Mouse (Mus musculus) brain, adult 2 months (tissue): ENCODE measurements around the gene Myo1b.

Experiments
- DNase-seq: peaks from one replicate; pipeline ENCODE4 v3.0.0; 2011; ENCODE audit warnings: low read depth, low spot score

Myo1b gene

GRCm38 (mm10) chr1:51915576-51916156, at the start of gene Myo1b:
TSS of gene Myo1b (minus strand) at chr1:51916071.
- no peak for DNase-seq

DNA sequence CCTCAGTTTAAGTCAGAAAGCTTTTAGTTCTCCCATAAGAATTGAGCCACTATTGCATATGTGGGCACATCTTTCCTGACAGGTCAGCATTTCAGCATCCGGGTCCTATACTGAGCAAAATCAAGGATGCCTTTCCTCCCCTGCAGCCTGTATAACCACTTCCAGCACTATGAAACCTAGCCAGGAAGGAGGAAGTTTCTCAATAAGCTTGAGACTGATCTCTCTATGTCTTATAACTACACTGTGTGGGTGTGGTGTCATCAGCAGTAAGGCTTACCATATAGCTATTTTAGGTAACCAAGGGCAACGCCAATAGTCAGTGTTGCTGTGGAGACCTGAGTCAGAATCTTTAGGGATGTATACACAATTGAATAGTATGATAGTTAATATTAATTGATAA, 48.8 kb upstream of the Myo1b start:
- DNase-seq: no peak

DNA sequence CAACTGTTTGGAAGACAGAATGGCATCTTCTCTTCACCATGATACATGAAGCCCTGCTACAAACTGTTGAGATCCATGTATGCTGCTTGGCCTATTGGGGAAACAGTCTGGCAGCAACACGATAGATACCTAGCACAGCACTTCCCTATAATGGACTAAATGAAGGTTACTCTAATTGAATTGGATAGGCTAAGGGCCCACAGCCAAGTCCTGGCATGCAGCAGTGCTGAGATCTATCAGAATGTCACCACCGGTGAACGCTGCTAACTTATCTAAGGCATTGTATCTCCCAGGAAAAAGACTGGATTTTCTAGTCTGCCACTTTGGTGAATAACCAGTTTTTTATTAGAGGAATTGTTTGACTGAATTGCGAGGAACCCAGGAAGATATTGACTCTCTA, 31.2 kb upstream of the Myo1b start:
- DNase-seq: no peak

DNA sequence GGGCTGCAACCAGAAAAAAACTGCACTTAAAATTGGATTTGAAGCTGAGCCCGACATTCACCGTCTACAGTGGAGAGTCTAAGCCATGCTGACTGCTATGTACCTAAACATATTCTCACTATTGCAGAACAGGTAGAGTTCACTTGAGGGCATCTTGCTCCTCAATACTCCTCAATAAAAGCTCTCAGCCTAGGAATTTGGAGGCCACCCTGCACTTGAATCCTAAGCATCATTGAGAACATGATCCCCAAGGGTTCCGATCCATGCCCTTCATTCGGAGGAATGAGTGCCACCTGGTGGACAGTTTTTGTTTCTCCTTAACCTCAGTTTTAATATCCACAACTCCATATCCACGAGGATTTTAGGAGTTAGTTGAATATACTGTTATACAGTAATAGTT, 28.9 kb upstream of the Myo1b start:
- peak; percentile 81 for DNase-seq

DNA sequence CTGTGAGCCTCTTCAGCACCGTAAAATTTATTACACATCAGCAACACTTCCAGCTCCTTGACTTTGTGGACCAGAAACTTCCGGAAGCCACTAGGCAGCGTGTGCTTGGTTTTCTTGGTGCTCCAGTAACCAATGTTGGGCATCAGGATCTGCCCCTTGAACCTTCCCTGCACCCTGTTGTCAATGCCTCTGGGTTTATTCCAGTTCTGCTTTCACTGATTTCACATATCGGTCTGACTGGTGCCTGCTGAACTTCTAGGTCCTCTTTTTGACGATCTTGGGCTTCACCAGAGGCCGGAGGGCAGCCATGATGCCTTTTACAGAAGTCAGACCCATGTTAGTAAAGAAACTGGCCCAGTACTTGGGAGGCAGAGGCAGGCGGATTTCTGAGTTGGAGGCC, 22.5 kb upstream of the Myo1b start:
- no peak for DNase-seq

DNA sequence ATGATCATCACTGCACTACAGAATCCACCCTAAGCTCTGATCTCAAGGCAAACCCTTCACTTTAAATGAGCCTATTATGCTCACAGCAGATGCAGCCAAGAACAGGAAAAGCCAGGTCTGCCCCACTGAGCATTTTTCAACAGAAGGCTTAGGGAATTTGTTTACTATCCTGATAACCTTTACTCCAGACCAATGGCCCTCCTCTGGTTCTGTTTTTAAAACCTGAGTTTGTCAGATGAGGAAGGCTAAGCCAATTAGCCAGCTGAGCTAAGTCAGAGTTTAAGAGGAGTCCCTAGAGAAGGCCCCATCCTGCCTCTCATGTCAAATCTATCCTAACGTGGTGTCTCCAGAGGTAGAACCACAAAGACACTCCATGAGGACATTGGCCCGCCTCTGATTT, 19.1 kb upstream of the Myo1b start:
- DNase-seq: no peak

DNA sequence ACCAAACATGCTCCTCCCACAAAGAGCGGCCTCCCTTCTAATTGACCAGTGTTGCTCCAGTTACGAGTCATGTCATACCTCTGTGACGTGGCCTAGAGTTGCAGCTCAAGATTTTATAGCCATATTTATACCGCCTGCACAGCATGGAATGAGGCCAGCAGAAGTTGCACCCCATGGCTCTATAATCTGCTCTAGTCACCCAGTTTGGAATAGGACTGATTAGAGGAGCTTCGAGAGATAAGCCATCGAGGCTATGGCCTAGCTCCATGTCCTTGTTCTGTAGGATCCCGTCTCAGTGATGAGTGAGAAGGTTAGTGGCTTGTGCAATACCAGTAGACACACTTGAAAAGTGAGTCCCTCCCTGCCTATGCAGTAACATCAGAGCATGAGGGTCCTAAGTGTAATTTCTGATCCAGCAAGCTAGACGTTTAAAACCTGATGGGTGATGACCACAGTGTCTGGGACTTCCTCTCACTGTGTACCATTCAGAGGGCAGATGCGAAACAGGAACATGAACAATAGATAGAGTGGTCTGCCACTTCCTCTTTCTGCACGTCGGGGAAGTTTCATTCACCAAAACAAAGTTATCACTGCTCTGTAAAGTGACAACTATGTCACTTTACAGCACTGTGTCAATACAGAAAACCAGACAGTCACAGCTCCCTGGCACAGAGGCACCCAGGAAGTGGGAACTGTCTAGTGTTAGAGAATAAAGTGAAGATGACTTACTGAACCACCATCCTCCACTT, 18.5 kb upstream of the Myo1b start:
- DNase-seq: peak; percentile 26

DNA sequence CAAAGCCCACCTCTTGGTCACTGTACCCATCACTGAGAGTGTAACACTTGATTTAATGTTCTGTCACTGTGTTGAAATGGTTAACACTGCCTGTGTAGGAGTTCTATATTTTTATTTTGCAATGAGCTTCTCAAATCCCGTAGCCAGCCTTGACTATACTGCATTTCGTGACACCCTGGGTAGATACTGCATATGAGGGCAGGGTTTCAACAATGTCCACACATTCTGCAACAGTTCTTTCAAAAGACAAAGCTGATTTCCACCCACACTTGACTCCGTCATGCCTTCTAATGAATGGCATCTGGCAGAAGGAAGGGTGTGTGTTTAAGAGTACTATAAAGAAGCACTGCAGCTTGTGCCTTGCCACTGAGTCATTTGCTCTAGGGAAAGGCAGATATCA, 17.0 kb upstream of the Myo1b start:
- DNase-seq: peak; percentile 18

DNA sequence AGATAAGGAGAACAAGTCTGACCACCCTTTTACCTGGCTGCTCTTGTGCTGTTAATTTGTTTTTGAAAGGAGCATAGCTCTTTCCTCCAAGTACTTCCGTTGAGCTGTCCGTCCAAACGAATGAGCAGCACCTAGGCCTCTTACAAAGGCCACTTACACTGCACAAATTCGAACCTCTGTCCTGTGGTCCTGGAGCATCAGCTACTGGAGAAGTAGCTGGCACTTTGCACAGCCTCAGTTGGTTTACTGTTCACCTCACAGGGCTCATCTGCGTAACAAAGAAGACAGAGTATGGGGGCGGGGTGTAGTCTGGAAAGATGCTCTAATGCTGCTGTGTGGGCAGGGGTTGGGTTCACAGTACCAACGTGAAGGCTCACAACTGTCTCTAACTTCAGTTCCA, 15.7 kb upstream of the Myo1b start:
- DNase-seq: no peak

DNA sequence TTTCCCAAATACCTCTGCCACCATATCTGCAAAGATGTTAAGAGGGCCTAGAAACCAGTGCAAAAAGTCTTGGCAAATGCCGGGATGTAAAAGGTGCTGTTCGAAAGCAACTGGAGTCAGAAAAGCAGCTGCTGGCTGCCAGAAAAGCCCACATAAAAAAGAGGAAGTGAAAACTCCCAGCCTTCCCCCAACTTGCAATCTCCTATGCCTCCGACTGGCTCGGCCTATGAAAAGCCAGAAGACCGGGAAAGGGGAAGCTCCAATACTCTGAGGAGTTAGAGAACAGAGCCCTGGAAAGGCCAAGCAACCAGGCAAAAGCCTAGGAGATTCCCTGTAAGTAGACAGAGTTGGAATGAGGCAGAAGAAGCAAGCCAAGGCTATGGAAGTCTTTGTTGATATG, 14.7 kb upstream of the Myo1b start:
- peak; percentile 36 for DNase-seq

- DNase-seq: no peak
Observed at GRCm38 (mm10) chr1:51929557-51929956, 13.7 kb upstream of the Myo1b start.

GRCm38 (mm10) chr1:51922820-51923219, 6.9 kb upstream of the Myo1b start:
- peak; percentile 41 for DNase-seq

- no peak for DNase-seq
Observed at GRCm38 (mm10) chr1:51916276-51916675, 405 bp upstream of the Myo1b start.

- DNase-seq: peak; percentile 42
Observed at GRCm38 (mm10) chr1:51915051-51915575, 758 bp downstream of the Myo1b start.

- DNase-seq: no peak
Observed at GRCm38 (mm10) chr1:51914095-51914494, 1.8 kb downstream of the Myo1b start.

- DNase-seq: peak; percentile 62
Observed at GRCm38 (mm10) chr1:51913071-51913814, 2.6 kb downstream of the Myo1b start.

DNA sequence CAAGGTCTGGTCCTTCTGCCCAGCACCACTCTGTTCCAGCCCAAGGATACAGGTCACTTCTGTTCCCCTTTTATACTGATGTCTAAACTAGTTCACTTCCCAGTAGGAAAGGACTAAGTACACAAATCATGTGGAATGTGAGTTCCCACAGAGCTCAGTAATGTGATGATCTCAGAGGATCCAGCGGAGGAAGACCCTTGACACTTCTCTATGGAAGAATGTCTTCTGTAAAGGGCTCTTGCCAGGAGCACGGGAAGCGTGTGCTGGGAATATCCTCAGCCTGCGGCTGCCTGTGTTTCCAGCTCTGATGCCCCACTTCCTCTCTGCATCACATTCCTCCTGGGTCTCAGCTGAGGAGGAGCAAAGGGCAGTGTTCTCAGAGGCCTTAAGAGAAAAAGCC, 4.5 kb downstream of the Myo1b start:
- DNase-seq: no peak

DNA sequence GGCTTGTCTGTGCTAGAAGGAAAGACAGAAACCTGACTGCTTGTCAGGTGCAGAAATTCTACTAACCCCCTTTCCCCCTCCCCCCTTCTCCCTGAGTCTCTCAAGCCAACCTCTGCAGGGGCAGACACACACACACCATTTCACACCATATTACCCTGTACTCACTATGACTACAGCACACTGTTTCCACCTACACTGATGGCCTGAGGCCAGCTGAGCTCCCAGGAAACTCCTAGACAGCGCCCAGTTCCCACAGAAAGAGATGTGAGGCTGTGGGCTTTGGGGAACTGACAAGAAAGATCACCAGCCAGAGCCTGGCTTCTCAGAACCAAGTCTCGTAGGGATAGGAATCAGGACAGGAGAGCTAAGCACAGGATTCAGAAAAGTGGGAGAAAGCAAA, 6.7 kb downstream of the Myo1b start:
- DNase-seq: peak; percentile 70

DNA sequence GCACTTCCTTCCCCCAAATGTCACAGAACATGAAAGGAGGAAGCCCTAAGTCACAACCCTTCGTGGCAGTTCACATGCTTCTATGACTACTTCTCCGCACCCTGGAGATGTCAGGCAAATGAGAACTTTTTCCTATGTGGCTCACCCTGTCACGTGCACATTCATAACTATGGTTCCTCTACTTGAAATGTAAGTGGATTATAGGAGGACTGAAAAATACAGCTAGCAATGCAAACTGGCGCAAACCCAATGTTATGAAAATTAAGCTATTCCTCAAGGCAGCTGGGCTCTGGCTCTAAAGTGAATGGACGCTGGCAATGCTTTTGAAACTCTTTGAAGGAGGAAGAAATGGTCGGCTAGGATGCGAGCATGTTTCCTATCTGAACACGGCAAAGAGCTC, 8.1 kb downstream of the Myo1b start:
- DNase-seq: peak; percentile 32

- peak; percentile 56 for DNase-seq
Observed at GRCm38 (mm10) chr1:51906206-51906906, 9.5 kb downstream of the Myo1b start.

GRCm38 (mm10) chr1:51905073-51905472, 10.8 kb downstream of the Myo1b start:
- DNase-seq: no peak

DNA sequence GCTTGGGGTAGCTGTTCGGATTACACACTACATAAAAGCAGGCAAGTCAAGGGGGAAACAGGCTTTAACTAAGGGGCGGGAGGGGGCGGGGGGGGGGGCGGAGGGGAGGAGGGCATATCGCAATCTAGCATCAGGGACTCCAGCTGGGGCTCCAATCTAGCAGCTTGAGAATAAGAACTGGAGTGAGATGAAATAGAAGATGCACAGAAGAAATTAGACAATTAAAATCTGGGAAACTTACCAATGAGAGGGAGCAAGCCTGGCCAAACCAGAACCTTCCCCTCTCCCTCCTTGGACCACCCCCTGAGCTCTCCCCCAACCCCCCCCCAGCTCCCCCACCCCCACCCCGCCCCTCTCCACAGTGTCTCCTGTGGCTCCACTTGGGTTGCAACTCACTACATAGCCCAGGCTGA, 18.7 kb downstream of the Myo1b start:
- no peak for DNase-seq
